Mouse (Mus musculus): ENCODE data around the gene Flvcr1. TPM values are rescaled to one million over a fixed set of nuclear protein-coding genes. Genes with fewer than 3 reads are reported as not detected.

Gene Flvcr1
- total RNA-seq, 1 experiment, result 20.5 TPM

- Histone ChIP-seq H3K36me3 (ENCODE audit: control insufficient read depth, insufficient read depth, low read length, poor library complexity, severe bottlenecking) (no peaks in the 10 kb centered on the region), H3K4me1 (ENCODE audit: control insufficient read depth in 2 of 2, insufficient read depth in 2 of 2, low read length in 2 of 2, poor library complexity in 1 of 2) (no peaks in the 10 kb centered on the region), H3K9me3 (ENCODE audit: control insufficient read depth, insufficient read depth, low read depth, low read length) (no peaks in the 10 kb centered on the region), H3K27ac (ENCODE audit: insufficient read depth, low read depth, low read length, poor library complexity, severe bottlenecking) (no peak overlapping the region), H3K9ac (ENCODE audit: insufficient read depth, low read depth, low read length, poor library complexity, severe bottlenecking) (no peak overlapping the region), H3K4me3 (ENCODE audit: insufficient read depth in 1 of 2, low read depth in 1 of 2, low read length in 2 of 2, poor library complexity in 1 of 2, severe bottlenecking in 1 of 2) (no peak overlapping the region)
- TF ChIP-seq ZC3H11A (IDR thresholded peaks at IDR 0.05; ENCODE audit: borderline replicate concordance, low read depth, low read length) (no peak), ZNF384 (IDR thresholded peaks at IDR 0.05; ENCODE audit: low read depth, low read length) (no peak)
- DNase-seq (ENCODE audit: low read depth, low spot score), result no peak
- in situ Hi-C loops (cut with MboI; ENCODE audit: low sequenced_read_pairs in 2 of 2, unreplicated experiment in 2 of 2), result no loop called here
Measured at GRCm38 (mm10) chr1:190968010-190968409, 57.9 kb downstream of the Flvcr1 start.

- no peak overlapping the region for H3K4me3 ChIP-seq (ENCODE audit: insufficient read depth in 1 of 2, low read depth in 1 of 2, low read length in 2 of 2, poor library complexity in 1 of 2, severe bottlenecking in 1 of 2)
- H3K36me3 ChIP-seq (ENCODE audit: control insufficient read depth, insufficient read depth, low read length, poor library complexity, severe bottlenecking), result no peaks in the 10 kb centered on the region; the same call in 1 of the 2 replicates
- H3K9ac ChIP-seq (ENCODE audit: insufficient read depth, low read depth, low read length, poor library complexity, severe bottlenecking), result no peak overlapping the region
- in situ Hi-C loops (cut with MboI; ENCODE audit: low sequenced_read_pairs in 2 of 2, unreplicated experiment in 2 of 2), result no loop called here
- no peaks in the 10 kb centered on the region for H3K4me1 ChIP-seq (ENCODE audit: control insufficient read depth in 2 of 2, insufficient read depth in 2 of 2, low read length in 2 of 2, poor library complexity in 1 of 2)
- TF ChIP-seq ZC3H11A (IDR thresholded peaks at IDR 0.05; ENCODE audit: borderline replicate concordance, low read depth, low read length), result no peak
- no peak for TF ChIP-seq CHD2 (IDR thresholded peaks at IDR 0.05; ENCODE audit: low read depth, low read length)
- no peak for TF ChIP-seq ZNF384 (IDR thresholded peaks at IDR 0.05; ENCODE audit: low read depth, low read length)
- no peak for TF ChIP-seq HCFC1 (IDR thresholded peaks at IDR 0.05; ENCODE audit: borderline replicate concordance, insufficient read depth, low read length)
- no peak for TF ChIP-seq MAFK (IDR thresholded peaks at IDR 0.05; ENCODE audit: insufficient read depth, low read depth, low read length)
- no peak overlapping the region for H3K27ac ChIP-seq (ENCODE audit: insufficient read depth, low read depth, low read length, poor library complexity, severe bottlenecking)
- H3K9me3 ChIP-seq (ENCODE audit: control insufficient read depth, insufficient read depth, low read depth, low read length), result no peaks in the 10 kb centered on the region
- DNase-seq (ENCODE audit: low read depth, low spot score), result no peak
Measured at GRCm38 (mm10) chr1:190964992-190965780, 60.8 kb downstream of the Flvcr1 start.

- in situ Hi-C loops (cut with MboI; ENCODE audit: low sequenced_read_pairs in 2 of 2, unreplicated experiment in 2 of 2), result no loop called here
- H3K27ac ChIP-seq (ENCODE audit: insufficient read depth, low read depth, low read length, poor library complexity, severe bottlenecking), result no peak overlapping the region
- TF ChIP-seq CHD2 (IDR thresholded peaks at IDR 0.05; ENCODE audit: low read depth, low read length), result no peak
- no peak for TF ChIP-seq ZC3H11A (IDR thresholded peaks at IDR 0.05; ENCODE audit: borderline replicate concordance, low read depth, low read length)
- TF ChIP-seq HCFC1 (IDR thresholded peaks at IDR 0.05; ENCODE audit: borderline replicate concordance, insufficient read depth, low read length), result no peak
- TF ChIP-seq MAFK (IDR thresholded peaks at IDR 0.05; ENCODE audit: insufficient read depth, low read depth, low read length), result no peak
- TF ChIP-seq ZNF384 (IDR thresholded peaks at IDR 0.05; ENCODE audit: low read depth, low read length), result no peak
- H3K9ac ChIP-seq (ENCODE audit: insufficient read depth, low read depth, low read length, poor library complexity, severe bottlenecking), result no peak overlapping the region
- H3K4me3 ChIP-seq (ENCODE audit: insufficient read depth in 1 of 2, low read depth in 1 of 2, low read length in 2 of 2, poor library complexity in 1 of 2, severe bottlenecking in 1 of 2), result no peak overlapping the region
- no peaks in the 10 kb centered on the region for H3K4me1 ChIP-seq (ENCODE audit: control insufficient read depth in 2 of 2, insufficient read depth in 2 of 2, low read length in 2 of 2, poor library complexity in 1 of 2)
- no peak for DNase-seq (ENCODE audit: low read depth, low spot score)
- no peaks in the 10 kb centered on the region for H3K9me3 ChIP-seq (ENCODE audit: control insufficient read depth, insufficient read depth, low read depth, low read length)
- no peaks in the 10 kb centered on the region; the same call in 1 of the 2 replicates for H3K36me3 ChIP-seq (ENCODE audit: control insufficient read depth, insufficient read depth, low read length, poor library complexity, severe bottlenecking)
Measured at GRCm38 (mm10) chr1:190962760-190963159, 63.2 kb downstream of the Flvcr1 start.

- H3K9me3 ChIP-seq (ENCODE audit: control insufficient read depth, insufficient read depth, low read depth, low read length), result no peaks in the 10 kb centered on the region
- H3K4me1 ChIP-seq (ENCODE audit: control insufficient read depth in 2 of 2, insufficient read depth in 2 of 2, low read length in 2 of 2, poor library complexity in 1 of 2), result no peaks in the 10 kb centered on the region
- in situ Hi-C loops (cut with MboI; ENCODE audit: low sequenced_read_pairs in 2 of 2, unreplicated experiment in 2 of 2), result no loop called here
- TF ChIP-seq MAFK (IDR thresholded peaks at IDR 0.05; ENCODE audit: insufficient read depth, low read depth, low read length), result no peak
- TF ChIP-seq HCFC1 (IDR thresholded peaks at IDR 0.05; ENCODE audit: borderline replicate concordance, insufficient read depth, low read length), result no peak
- no peak for TF ChIP-seq CHD2 (IDR thresholded peaks at IDR 0.05; ENCODE audit: low read depth, low read length)
- no peak for TF ChIP-seq ZNF384 (IDR thresholded peaks at IDR 0.05; ENCODE audit: low read depth, low read length)
- TF ChIP-seq ZC3H11A (IDR thresholded peaks at IDR 0.05; ENCODE audit: borderline replicate concordance, low read depth, low read length), result no peak
- peaks cover 3% of the 10 kb centered on the region; the same call in 1 of the 2 replicates for H3K36me3 ChIP-seq (ENCODE audit: control insufficient read depth, insufficient read depth, low read length, poor library complexity, severe bottlenecking)
- no peak overlapping the region for H3K4me3 ChIP-seq (ENCODE audit: insufficient read depth in 1 of 2, low read depth in 1 of 2, low read length in 2 of 2, poor library complexity in 1 of 2, severe bottlenecking in 1 of 2)
- no peak overlapping the region for H3K9ac ChIP-seq (ENCODE audit: insufficient read depth, low read depth, low read length, poor library complexity, severe bottlenecking)
- no peak for DNase-seq (ENCODE audit: low read depth, low spot score)
- no peak overlapping the region for H3K27ac ChIP-seq (ENCODE audit: insufficient read depth, low read depth, low read length, poor library complexity, severe bottlenecking)
Measured at GRCm38 (mm10) chr1:190958821-190959220, 67.1 kb downstream of the Flvcr1 start.

Other genes starting within 250 kb of the Flvcr1 start
- 19.3 and 24.6 TPM in 2 replicates for gene Rps6kc1, start 114.4 kb downstream of the Flvcr1 start, total RNA-seq (2012; rRNA removed)
- 21.6 and 21.9 TPM in 2 replicates for gene Angel2, start 101.0 kb downstream of the Flvcr1 start, total RNA-seq (2012; rRNA removed)
- gene Vash2, start 46.9 kb downstream of the Flvcr1 start, total RNA-seq (2012; rRNA removed), result 2.2 and 2.6 TPM in 2 replicates
- gene Spata45, start 10.5 kb upstream of the Flvcr1 start, total RNA-seq (2012; rRNA removed), result 4.1 and 4.6 TPM in 2 replicates
- 11.8 TPM in 2 replicates for gene Tatdn3, start 36.8 kb upstream of the Flvcr1 start, total RNA-seq (2012; rRNA removed)
- gene Nsl1, start 36.9 kb upstream of the Flvcr1 start, total RNA-seq (2012; rRNA removed), result 24.3 and 26.1 TPM in 2 replicates
- gene Batf3, start 71.7 kb upstream of the Flvcr1 start, total RNA-seq (2012; rRNA removed), result 1.2 and 2.8 TPM in 2 replicates
- not detected in 2 replicates for gene Fam71a, start 138.7 kb upstream of the Flvcr1 start, total RNA-seq (2012; rRNA removed)
- 5.1 and 8.0 TPM in 2 replicates for gene Atf3, start 191.9 kb upstream of the Flvcr1 start, total RNA-seq (2012; rRNA removed)

All from ES-E14 (cell line).